Mouse (Mus musculus): ENCODE data around the gene Zcchc24.

- TF ChIP-seq CTCF (conservative IDR thresholded peaks at IDR 0.05; ENCODE audit: low read length) (no peak), NANOG (IDR thresholded peaks at IDR 0.05; ENCODE audit: borderline replicate concordance, low read length) (no peak), POU5F1 (IDR thresholded peaks at IDR 0.05; ENCODE audit: borderline replicate concordance, low read length) (no peak)
Observed at GRCm38 (mm10) chr14:25708917-25709316, 59.9 kb downstream of the Zcchc24 start.

Data from E14TG2a.4 (cell line).